Mouse (Mus musculus): ENCODE data around the gene Tmem120b. TPM values are rescaled to one million over a fixed set of nuclear protein-coding genes. Genes with fewer than 3 reads are reported as not detected.

Gene Tmem120b
- total and polyA plus RNA-seq, 2 experiments from 2014 or later, result 15.3 to 17.7 TPM

DNA sequence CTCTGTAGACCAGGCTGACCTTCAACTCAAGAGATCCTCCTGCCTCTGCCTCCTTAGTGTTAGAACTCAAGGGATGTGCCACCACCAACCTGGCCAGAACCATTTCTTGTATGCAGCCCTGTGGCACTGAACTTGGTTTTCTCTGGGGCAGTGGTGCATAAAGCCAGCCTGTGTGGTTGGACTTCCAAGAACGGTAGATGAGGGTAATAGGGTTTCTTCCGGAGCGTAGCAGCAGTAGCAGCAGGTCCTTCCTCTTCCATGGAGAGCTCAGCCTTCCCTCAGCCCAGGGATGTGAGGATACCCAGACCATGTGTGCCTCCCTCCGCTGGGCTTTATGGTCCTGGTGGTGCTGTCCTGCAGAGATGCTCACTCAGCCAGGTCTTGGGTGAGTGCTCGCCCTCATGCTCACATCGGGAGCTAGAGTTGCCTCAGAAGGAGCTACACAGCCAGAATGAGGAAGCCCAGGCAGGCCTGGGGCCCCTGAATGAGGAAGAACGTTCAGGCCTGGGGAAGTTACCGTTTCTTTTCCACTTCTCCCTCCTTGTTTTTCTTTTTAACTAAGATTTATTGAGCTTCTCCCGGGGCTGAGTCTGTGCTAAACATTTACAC, 43.1 kb upstream of the Tmem120b start:
- 81% methylated on average over 9 of the region's 9 CpGs for WGBS
- no peaks in the 10 kb centered on the region for H3K27me3 ChIP-seq (ENCODE audit: insufficient read depth, low read length)

GRCm38 (mm10) chr5:123026414-123026813, 41.8 kb upstream of the Tmem120b start:
- H3K9ac ChIP-seq (replicated peaks; ENCODE audit: low read length), result no peak overlapping the region
- H3K36me3 ChIP-seq (ENCODE audit: insufficient read depth, low read length), result peaks cover 7% of the 10 kb centered on the region; the same call in 1 of the 2 replicates
- no peak for TF ChIP-seq CTCF (IDR thresholded peaks at IDR 0.05; ENCODE audit: low read depth)
- H3K4me2 ChIP-seq (ENCODE audit: low read depth, low read length), result no peak overlapping the region
- no peak overlapping the region for H3K4me3 ChIP-seq (ENCODE audit: low read length)
- H3K27ac ChIP-seq, result no peak overlapping the region
- DNase-seq (ENCODE audit: low spot score), result no peak
- ATAC-seq, result no peak
- H3K4me1 ChIP-seq (ENCODE audit: insufficient read depth, low read length), result no peaks in the 10 kb centered on the region
- no peaks in the 10 kb centered on the region for H3K9me3 ChIP-seq (ENCODE audit: low read length)
- 51% methylated on average over 6 of the region's 6 CpGs for WGBS
- H3K27me3 ChIP-seq (ENCODE audit: insufficient read depth, low read length), result no peaks in the 10 kb centered on the region

More for the DNA sequence above, 43.1 kb upstream of the Tmem120b start:
- H3K27ac ChIP-seq, result no peak overlapping the region
- no peak overlapping the region for H3K9ac ChIP-seq (replicated peaks; ENCODE audit: low read length)
- H3K4me3 ChIP-seq (ENCODE audit: low read length), result no peak overlapping the region
- DNase-seq (ENCODE audit: low spot score) (no peak), ATAC-seq (no peak)
- no peaks in the 10 kb centered on the region for H3K4me1 ChIP-seq (ENCODE audit: insufficient read depth, low read length)
- TF ChIP-seq CTCF (IDR thresholded peaks at IDR 0.05; ENCODE audit: low read depth), result no peak
- H3K36me3 ChIP-seq (ENCODE audit: insufficient read depth, low read length), result 0 out of 2 replicates have a peak, but pooled peaks cover 7% of the 10 kb centered on the region
- H3K4me2 ChIP-seq (ENCODE audit: low read depth, low read length), result no peak overlapping the region
- H3K9me3 ChIP-seq (ENCODE audit: low read length), result no peaks in the 10 kb centered on the region

GRCm38 (mm10) chr5:123027436-123027835, 40.8 kb upstream of the Tmem120b start:
- TF ChIP-seq CTCF (IDR thresholded peaks at IDR 0.05; ENCODE audit: low read depth), result no peak
- H3K9ac ChIP-seq (replicated peaks; ENCODE audit: low read length), result no peak overlapping the region
- WGBS, result 51% methylated on average over 6 of the region's 6 CpGs

GRCm38 (mm10) chr5:123029729-123030128, 38.5 kb upstream of the Tmem120b start:
- Histone ChIP-seq H3K36me3 (ENCODE audit: insufficient read depth, low read length) (peaks cover 7% of the 10 kb centered on the region; the same call in 1 of the 2 replicates), H3K4me2 (ENCODE audit: low read depth, low read length) (no peak overlapping the region), H3K27ac (peak overlapping the region; percentile 36; the same call in 1 of the 2 replicates), H3K9ac (replicated peaks; ENCODE audit: low read length) (no peak overlapping the region), H3K4me3 (ENCODE audit: low read length) (no peak overlapping the region), H3K27me3 (ENCODE audit: insufficient read depth, low read length) (no peaks in the 10 kb centered on the region), H3K9me3 (ENCODE audit: low read length) (no peaks in the 10 kb centered on the region), H3K4me1 (ENCODE audit: insufficient read depth, low read length) (no peaks in the 10 kb centered on the region)
- WGBS, result 69% methylated on average over 7 of the region's 7 CpGs
- no peak for ATAC-seq
- TF ChIP-seq CTCF (IDR thresholded peaks at IDR 0.05; ENCODE audit: low read depth), result no peak
- DNase-seq (ENCODE audit: low spot score), result no peak

More at GRCm38 (mm10) chr5:123027436-123027835, 40.8 kb upstream of the Tmem120b start:
- Histone ChIP-seq H3K4me2 (ENCODE audit: low read depth, low read length) (no peak overlapping the region), H3K36me3 (ENCODE audit: insufficient read depth, low read length) (peaks cover 7% of the 10 kb centered on the region; the same call in 1 of the 2 replicates), H3K27me3 (ENCODE audit: insufficient read depth, low read length) (no peaks in the 10 kb centered on the region), H3K4me3 (ENCODE audit: low read length) (no peak overlapping the region), H3K27ac (0 out of 2 replicates have a peak overlapping the region, but pooled peaks have one; percentile 26), H3K4me1 (ENCODE audit: insufficient read depth, low read length) (no peaks in the 10 kb centered on the region), H3K9me3 (ENCODE audit: low read length) (no peaks in the 10 kb centered on the region)
- DNase-seq (ENCODE audit: low spot score) (no peak), ATAC-seq (no peak)

GRCm38 (mm10) chr5:123031312-123031711, 36.9 kb upstream of the Tmem120b start:
- WGBS, result 93% methylated on average over 3 of the region's 3 CpGs
- Histone ChIP-seq H3K27me3 (ENCODE audit: insufficient read depth, low read length) (no peaks in the 10 kb centered on the region), H3K9ac (replicated peaks; ENCODE audit: low read length) (no peak overlapping the region), H3K36me3 (ENCODE audit: insufficient read depth, low read length) (peaks cover 7% of the 10 kb centered on the region; the same call in 1 of the 2 replicates), H3K9me3 (ENCODE audit: low read length) (no peaks in the 10 kb centered on the region), H3K27ac (no peak overlapping the region), H3K4me1 (ENCODE audit: insufficient read depth, low read length) (no peaks in the 10 kb centered on the region), H3K4me3 (ENCODE audit: low read length) (no peak overlapping the region), H3K4me2 (ENCODE audit: low read depth, low read length) (no peak overlapping the region)
- no peak for TF ChIP-seq CTCF (IDR thresholded peaks at IDR 0.05; ENCODE audit: low read depth)
- DNase-seq (ENCODE audit: low spot score) (no peak), ATAC-seq (no peak)

DNA sequence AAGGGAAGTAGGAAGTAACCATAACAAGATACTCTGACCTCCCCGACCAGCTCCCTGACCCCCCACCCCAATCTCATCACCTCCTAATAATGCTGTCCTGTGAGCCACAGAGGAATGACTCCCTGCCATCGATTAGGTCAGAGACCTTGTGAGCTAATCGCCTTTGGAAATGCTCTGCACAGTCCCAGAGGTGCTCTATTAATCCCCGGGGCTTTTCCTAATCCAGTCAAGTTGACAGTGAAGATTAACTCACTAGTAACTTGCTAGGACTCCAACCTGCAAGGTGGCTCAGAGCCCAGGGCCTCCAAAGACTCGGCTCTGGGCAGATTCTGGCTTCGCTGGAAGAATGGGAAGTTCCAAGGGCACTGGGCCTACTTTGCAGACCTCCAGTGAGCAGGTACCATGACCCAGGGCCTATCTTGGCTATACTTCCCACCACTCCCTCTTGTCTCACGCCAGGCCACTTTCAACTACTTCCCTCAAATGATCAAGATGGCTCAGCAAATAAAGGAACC, 34.5 kb upstream of the Tmem120b start:
- WGBS, result 79% methylated on average over 7 of the region's 7 CpGs
- no peak overlapping the region for H3K9ac ChIP-seq (replicated peaks; ENCODE audit: low read length)
- ATAC-seq, result no peak

DNA sequence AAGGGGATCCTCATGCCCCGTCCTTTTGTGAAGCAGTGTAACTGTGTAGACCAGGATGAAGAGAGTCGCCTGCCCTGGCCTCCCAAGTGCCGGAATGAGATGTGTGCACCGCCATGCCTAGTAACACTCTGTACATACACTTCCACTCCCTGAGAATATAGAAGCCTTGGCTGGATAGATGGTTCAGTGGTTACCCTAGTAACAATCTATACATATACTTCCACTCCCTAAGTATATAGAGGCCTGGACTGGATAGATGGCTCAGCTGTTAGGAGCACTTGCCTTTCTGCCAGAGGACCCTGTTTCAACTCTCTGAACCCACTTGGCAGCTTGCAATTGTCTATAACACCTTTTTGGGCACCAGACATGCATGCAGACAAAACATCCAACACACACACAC, 33.1 kb upstream of the Tmem120b start:
- TF ChIP-seq CTCF (IDR thresholded peaks at IDR 0.05; ENCODE audit: low read depth), result no peak
- 87% methylated on average over 4 of the region's 4 CpGs for WGBS
- Histone ChIP-seq H3K9ac (replicated peaks; ENCODE audit: low read length) (no peak overlapping the region), H3K4me3 (ENCODE audit: low read length) (no peak overlapping the region), H3K27me3 (ENCODE audit: insufficient read depth, low read length) (no peaks in the 10 kb centered on the region), H3K27ac (no peak overlapping the region), H3K36me3 (ENCODE audit: insufficient read depth, low read length) (no peaks in the 10 kb centered on the region; the same call in 1 of the 2 replicates), H3K4me2 (ENCODE audit: low read depth, low read length) (no peak overlapping the region), H3K4me1 (ENCODE audit: insufficient read depth, low read length) (peaks cover 3% of the 10 kb centered on the region; the same call in 1 of the 2 replicates), H3K9me3 (ENCODE audit: low read length) (no peaks in the 10 kb centered on the region)
- ATAC-seq (no peak), DNase-seq (ENCODE audit: low spot score) (no peak)

More for the DNA sequence above, 34.5 kb upstream of the Tmem120b start:
- H3K27me3 ChIP-seq (ENCODE audit: insufficient read depth, low read length), result no peaks in the 10 kb centered on the region
- H3K36me3 ChIP-seq (ENCODE audit: insufficient read depth, low read length), result peaks cover 7% of the 10 kb centered on the region; the same call in 1 of the 2 replicates
- no peak overlapping the region for H3K27ac ChIP-seq
- H3K4me2 ChIP-seq (ENCODE audit: low read depth, low read length), result no peak overlapping the region
- TF ChIP-seq CTCF (IDR thresholded peaks at IDR 0.05; ENCODE audit: low read depth), result no peak
- DNase-seq (ENCODE audit: low spot score), result no peak
- H3K4me1 ChIP-seq (ENCODE audit: insufficient read depth, low read length), result no peaks in the 10 kb centered on the region
- H3K4me3 ChIP-seq (ENCODE audit: low read length), result no peak overlapping the region
- H3K9me3 ChIP-seq (ENCODE audit: low read length), result no peaks in the 10 kb centered on the region
